Mouse (Mus musculus) cerebellum, adult 9-11 months (tissue): ENCODE measurements around the gene Rnf111.

Source experiments
- DNase-seq: peaks from one replicate; pipeline ENCODE4 v3.0.0; 2022

The Rnf111 gene

DNA sequence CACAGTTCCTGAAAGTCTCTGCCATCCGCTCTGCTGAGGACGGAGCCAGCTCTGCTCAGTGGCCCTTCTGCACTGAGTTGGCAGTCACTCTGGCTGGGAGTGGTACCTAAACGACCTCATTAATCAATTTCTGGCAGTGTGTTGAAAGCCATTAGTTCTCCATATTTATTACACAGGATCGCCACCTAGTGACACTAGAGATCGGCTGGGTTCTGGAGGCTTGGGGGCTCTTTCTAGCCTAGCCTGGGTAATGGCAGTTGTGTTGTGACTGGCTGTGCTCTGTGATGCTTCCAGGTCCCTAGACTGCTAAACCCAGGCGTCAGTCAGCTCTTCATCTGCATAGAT is 111.0 kb downstream of the Rnf111 start:
- DNase-seq = peak; percentile 5

DNA sequence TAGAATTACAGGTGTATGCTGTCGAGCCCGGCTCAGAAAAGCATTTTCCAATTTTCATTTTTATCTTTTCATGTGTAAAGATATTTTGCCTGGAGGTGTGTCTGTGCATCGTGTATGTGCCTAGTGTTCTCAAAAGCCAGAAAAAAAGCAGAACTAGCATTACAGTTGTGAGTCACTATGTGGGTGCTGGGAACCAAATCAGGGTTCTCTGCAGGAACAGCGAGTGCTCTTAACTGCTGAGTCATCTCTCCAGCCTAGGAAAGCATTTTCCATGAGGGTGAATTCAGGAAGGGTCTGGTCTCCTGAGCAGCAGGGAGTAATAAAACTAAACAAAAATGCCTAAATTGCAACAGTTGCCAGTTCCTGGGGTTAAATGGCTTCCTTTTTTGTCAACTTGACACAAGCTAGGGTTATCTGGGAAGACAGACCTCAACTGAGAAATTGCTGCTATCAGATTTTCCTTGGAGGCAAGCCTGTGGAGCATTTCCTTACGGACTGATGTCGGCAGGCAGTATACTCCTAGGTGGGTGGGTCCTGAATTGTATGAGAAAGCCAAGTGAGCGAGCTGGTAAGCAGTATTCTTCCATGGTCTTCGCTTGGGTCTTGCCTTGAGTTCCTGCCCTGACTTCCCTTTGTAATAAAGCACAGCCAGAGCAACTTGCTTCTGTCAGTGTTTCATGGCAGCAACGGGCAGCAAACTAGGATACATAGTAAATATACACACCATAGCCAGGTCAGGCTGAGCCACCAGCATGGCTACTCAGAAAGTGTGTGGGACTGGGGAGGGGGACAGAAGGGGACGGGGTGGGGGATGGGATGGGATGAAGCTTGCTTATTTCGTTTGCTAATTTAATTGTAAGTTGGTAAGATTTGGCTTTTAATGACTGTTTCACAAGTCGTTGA is 111.6 kb downstream of the Rnf111 start:
- no peak for DNase-seq

GRCm38 (mm10) chr9:70391042-70391441 is 112.5 kb downstream of the Rnf111 start:
- no peak for DNase-seq

- no peak for DNase-seq
These were observed 114.0 kb downstream of the Rnf111 start for GRCm38 (mm10) chr9:70389548-70389947.

GRCm38 (mm10) chr9:70387410-70388119 is 116.0 kb downstream of the Rnf111 start:
- no peak for DNase-seq

GRCm38 (mm10) chr9:70384958-70385728 is 118.4 kb downstream of the Rnf111 start:
- no peak for DNase-seq

DNA sequence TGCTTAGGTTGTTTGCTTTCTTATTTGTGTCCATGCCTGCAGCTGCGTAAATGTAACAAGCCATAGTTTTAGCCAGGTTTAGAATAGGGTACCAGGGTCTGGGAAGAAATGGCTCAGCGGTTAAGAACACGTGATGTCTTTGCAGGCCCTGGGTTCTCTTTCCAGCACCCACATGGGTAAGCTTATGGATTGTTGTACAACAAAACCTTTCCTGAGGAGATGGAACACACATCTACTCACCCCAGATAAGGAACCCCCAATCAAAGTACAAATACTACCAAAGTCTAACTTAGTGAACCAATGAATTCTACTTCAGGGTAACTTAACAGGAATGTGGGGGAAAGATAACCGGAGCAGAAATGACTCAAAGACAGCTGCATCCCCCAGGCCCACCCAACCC is 119.0 kb downstream of the Rnf111 start:
- DNase-seq = no peak

DNA sequence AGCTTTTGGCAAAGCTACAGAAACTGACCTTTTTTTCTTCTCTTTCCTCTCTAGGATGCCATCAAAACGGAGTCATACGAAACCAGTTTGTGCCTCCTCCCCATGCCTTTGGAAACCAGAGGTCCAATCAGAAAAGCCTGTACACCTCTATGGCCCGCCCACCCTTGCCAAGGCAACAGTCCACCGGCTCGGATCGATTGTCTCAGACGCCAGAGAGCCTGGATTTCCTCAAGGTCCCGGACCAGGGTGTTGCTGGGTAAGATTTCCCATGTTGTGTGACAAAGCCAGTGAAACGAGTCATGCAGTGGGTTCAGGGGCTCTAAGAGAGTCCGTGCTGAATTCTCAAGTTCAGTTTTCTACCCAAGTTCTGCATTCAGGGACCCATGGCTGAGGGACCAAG is 119.8 kb downstream of the Rnf111 start:
- DNase-seq = no peak

GRCm38 (mm10) chr9:70382091-70382490 is 121.4 kb downstream of the Rnf111 start:
- DNase-seq = peak; percentile 17

DNA sequence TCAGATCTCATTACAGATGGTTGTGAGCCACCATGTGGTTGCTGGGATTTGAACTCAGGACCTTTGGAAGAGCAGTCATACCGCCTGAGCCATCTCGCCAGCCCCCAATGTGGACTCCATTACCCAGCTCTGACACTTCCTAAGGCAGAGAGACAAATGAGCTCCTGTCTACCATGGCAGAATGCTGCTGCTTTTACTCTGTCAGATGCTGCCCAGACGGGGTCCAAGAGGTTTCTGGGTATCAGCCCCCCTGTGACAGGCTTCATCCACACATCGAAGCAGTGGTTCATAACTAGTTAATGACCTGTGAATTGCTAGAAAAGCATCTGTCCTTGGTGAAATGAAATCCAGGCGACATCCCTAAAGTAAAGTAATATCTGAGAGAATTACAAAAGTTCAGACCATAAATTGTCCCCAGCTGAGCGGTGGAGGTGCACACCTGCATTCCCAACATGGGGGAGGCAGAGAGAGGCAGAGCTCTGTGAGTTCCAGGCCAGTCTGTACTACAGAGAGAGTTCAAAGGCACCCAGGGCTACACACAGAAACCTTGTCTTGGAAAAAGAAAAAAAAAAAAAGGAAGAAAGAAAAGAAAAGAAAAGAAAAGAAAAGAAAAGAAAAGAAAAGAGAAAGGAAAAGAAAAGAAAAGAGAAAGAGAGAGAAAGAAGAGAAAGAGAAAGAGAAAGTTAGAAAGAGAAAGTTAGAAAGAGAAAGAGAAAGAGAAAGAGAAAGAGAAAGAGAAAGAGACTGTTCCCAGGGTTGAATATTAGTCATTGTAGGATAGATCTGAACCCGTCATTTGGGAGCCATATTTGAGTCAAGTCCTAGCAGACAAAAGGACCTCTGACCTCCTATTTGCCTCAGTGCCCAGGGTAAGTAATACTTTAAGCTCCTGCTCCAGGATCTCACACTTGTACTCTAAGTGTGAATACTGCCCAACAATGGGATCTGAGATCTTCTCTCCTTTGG is 123.7 kb downstream of the Rnf111 start:
- no peak for DNase-seq
